Mouse (Mus musculus) retina, postnatal 7 days (tissue): ENCODE measurements around the gene Cd34.
A peak's percentile ranks its signal among the peaks of the same experiment; 100 is the strongest.

Experiments used
- DNase-seq: peaks from one replicate; pipeline ENCODE4 v3.0.0-alpha.2; 2012; ENCODE audit warnings: low read depth, low spot score

Gene Cd34

GRCm38 (mm10) chr1:194938715-194939114, at the start of gene Cd34:
Cd34 (plus strand) TSS chr1:194938819.
- no peak for DNase-seq

- DNase-seq: no peak
These were observed 44.1 kb upstream of the Cd34 start for GRCm38 (mm10) chr1:194894513-194894912.

- DNase-seq: no peak
These were observed 43.3 kb upstream of the Cd34 start for GRCm38 (mm10) chr1:194895287-194895686.

- DNase-seq: no peak
These were observed 37.5 kb upstream of the Cd34 start for GRCm38 (mm10) chr1:194901075-194901474.

GRCm38 (mm10) chr1:194901826-194902225, 36.8 kb upstream of the Cd34 start:
- DNase-seq: no peak

GRCm38 (mm10) chr1:194908956-194909355, 29.7 kb upstream of the Cd34 start:
- DNase-seq: no peak

GRCm38 (mm10) chr1:194925753-194926350, 12.8 kb upstream of the Cd34 start:
- no peak for DNase-seq

GRCm38 (mm10) chr1:194927887-194928286, 10.7 kb upstream of the Cd34 start:
- DNase-seq: no peak

GRCm38 (mm10) chr1:194929275-194929971, 9.2 kb upstream of the Cd34 start:
- no peak for DNase-seq

GRCm38 (mm10) chr1:194929972-194930355, 8.7 kb upstream of the Cd34 start:
- DNase-seq: no peak

- no peak for DNase-seq
These were observed 7.9 kb upstream of the Cd34 start for GRCm38 (mm10) chr1:194930706-194931105.

GRCm38 (mm10) chr1:194935351-194935750, 3.3 kb upstream of the Cd34 start:
- DNase-seq: no peak

GRCm38 (mm10) chr1:194941528-194941927, 2.9 kb downstream of the Cd34 start:
- DNase-seq: no peak

GRCm38 (mm10) chr1:194942912-194943311, 4.3 kb downstream of the Cd34 start:
- no peak for DNase-seq

GRCm38 (mm10) chr1:194943485-194943884, 4.9 kb downstream of the Cd34 start:
- no peak for DNase-seq

- no peak for DNase-seq
These were observed 6.8 kb downstream of the Cd34 start for GRCm38 (mm10) chr1:194945382-194945781.

- no peak for DNase-seq
These were observed 7.8 kb downstream of the Cd34 start for GRCm38 (mm10) chr1:194946467-194946866.

GRCm38 (mm10) chr1:194950913-194951312, 12.3 kb downstream of the Cd34 start:
- no peak for DNase-seq

- no peak for DNase-seq
These were observed 14.3 kb downstream of the Cd34 start for GRCm38 (mm10) chr1:194952891-194953290.

GRCm38 (mm10) chr1:194954694-194955093, 16.1 kb downstream of the Cd34 start:
- DNase-seq: no peak

GRCm38 (mm10) chr1:194955749-194956148, 17.1 kb downstream of the Cd34 start:
- no peak for DNase-seq

- no peak for DNase-seq
These were observed 18.4 kb downstream of the Cd34 start for GRCm38 (mm10) chr1:194957021-194957420.

GRCm38 (mm10) chr1:194962181-194962580, 23.6 kb downstream of the Cd34 start:
- peak; percentile 31 for DNase-seq
